Mouse (Mus musculus) embryonic facial prominence, embryonic 14.5 days (tissue): ENCODE measurements around the gene Otud4. TPM values are rescaled to one million over a fixed set of nuclear protein-coding genes. Genes with fewer than 3 reads are reported as not detected.
"Not testable (repeated sequence)": the region's sequence is repeated elsewhere in the genome, so short reads cannot be mapped to it uniquely, and the experiment has no call there.

Experiments
- ATAC-seq: fragments of 200-750 bp; cut with Nextera tagmentation; 2 replicates; pipeline ENCODE4 v1.8.0; 2017; ENCODE audit warnings: low read depth, moderate number of reproducible peaks, moderate TSS enrichment
- DNase-seq: peaks from one replicate; pipeline ENCODE4 v3.0.0-alpha.2; 2015; ENCODE audit warnings: low spot score
- H3K27ac ChIP-seq: fragments of 300-500 bp; sonication (generic); replicated peaks from 2 replicates; pipeline ENCODE4 v1.5.1; 2014; ENCODE audit warnings: low read depth, mild to moderate bottlenecking, low read length, moderate library complexity
- H3K27me3 ChIP-seq: fragments of 300-500 bp; sonication (generic); replicated peaks from 2 replicates; pipeline ENCODE4 v1.6.1; 2014; ENCODE audit warnings: low read length; ENCODE audit not compliant: control insufficient read depth, insufficient read depth
- H3K36me3 ChIP-seq: fragments of 300-500 bp; sonication (generic); 2 replicates; pipeline ENCODE4 v1.6.1; 2014; ENCODE audit warnings: low read length, mixed read lengths; ENCODE audit not compliant: control insufficient read depth, insufficient read depth
- H3K4me1 ChIP-seq: fragments of 300-500 bp; sonication (generic); 2 replicates; pipeline ENCODE4 v1.6.1; 2014; ENCODE audit warnings: antibody characterized with exemption, low read length; ENCODE audit not compliant: control insufficient read depth, insufficient read depth
- H3K4me2 ChIP-seq: fragments of 300-500 bp; sonication (generic); 2 replicates; pipeline ENCODE4 v1.6.1; 2014; ENCODE audit warnings: low read depth, mild to moderate bottlenecking, low read length, moderate library complexity, mixed read lengths
- H3K4me3 ChIP-seq: fragments of 300-500 bp; sonication (generic); 2 replicates; pipeline ENCODE4 v1.5.1; 2014; ENCODE audit warnings: low read depth, mild to moderate bottlenecking, low read length
- H3K9ac ChIP-seq: fragments of 300-500 bp; sonication (generic); 2 replicates; pipeline ENCODE4 v1.6.1; 2014; ENCODE audit warnings: low read depth, mild to moderate bottlenecking, low read length, moderate library complexity, mixed read lengths
- H3K9me3 ChIP-seq: fragments of 300-500 bp; sonication (generic); 2 replicates; pipeline ENCODE4 v1.6.1; 2016; ENCODE audit warnings: low read length; ENCODE audit not compliant: control insufficient read depth
- WGBS: fragments of 180-500 bp; shearing (Covaris S2); extraction: QIAGEN DNeasy Blood & Tissue Kit; methylation state at CpG from one replicate; pipeline ENCODE4 v1.1.7; 2014; 5-methylcytosine and 5-hydroxymethylcytosine counted together
- polyA plus RNA-seq: library from polyadenylated mRNA; unstranded; fragments of >200 nt; fragmentation: Nextera tagmentation; extraction: Ambion mirVana; gene quantifications from 2 replicates; pipeline ENCODE4 v1.2.1, GENCODE M21; 2014

The Otud4 gene
- polyA plus RNA-seq, 1 experiment from 2014 or later: 24.0 TPM

DNA sequence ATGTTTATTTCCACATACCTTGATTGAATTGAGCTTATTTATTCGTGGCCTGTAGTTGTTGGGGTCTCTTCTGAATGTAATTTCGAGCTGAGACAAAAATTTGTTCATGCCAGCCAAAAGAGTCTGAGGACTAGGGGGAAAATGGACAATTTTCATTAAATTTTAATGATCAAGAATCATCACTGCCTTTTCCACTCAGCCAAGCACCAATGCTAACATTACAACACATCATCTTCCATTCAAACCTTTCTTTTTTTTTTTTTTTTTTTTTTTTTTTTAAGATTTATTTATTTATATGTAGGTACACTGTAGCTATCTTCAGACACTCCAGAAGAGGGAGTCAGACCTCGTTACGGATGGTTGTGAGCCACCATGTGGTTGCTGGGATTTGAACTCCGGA lies 46.5 kb downstream of the Otud4 start:
- not testable (repeated sequence) for H3K4me2 ChIP-seq, H3K27ac ChIP-seq, H3K4me1 ChIP-seq, H3K9me3 ChIP-seq, H3K9ac ChIP-seq, DNase-seq, ATAC-seq, H3K27me3 ChIP-seq, H3K4me3 ChIP-seq
- peaks cover 82% of the 10 kb centered on the region for H3K36me3 ChIP-seq
- WGBS: 89% methylated on average over 5 of the region's 5 CpGs

DNA sequence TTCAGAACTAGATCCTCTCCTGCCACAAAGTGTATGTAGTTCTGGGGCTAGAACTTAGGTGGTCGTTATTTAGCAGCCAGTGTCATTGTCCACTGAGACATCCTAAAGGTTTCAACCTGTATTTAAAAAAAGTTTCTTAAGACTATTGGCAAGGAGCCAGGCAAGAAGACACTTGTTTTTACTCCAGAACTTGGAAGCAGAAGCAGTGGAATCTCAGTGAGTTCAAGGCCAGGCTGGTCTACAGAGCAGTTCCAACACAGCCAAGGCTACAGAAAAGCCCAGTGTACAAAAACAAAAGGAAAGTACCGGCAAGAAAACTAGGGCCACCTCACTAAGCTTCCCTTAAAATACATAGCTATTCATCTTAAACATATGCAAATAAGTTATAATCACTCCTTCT lies 53.1 kb downstream of the Otud4 start:
- no peaks in the 10 kb centered on the region for H3K4me1 ChIP-seq
- peaks cover 83% of the 10 kb centered on the region for H3K36me3 ChIP-seq
- no peak overlapping the region for H3K4me3 ChIP-seq
- no peaks in the 10 kb centered on the region for H3K27me3 ChIP-seq
- H3K9me3 ChIP-seq: no peaks in the 10 kb centered on the region
- 75% methylated on average over 2 of the region's 2 CpGs for WGBS
- no peak overlapping the region for H3K9ac ChIP-seq
- ATAC-seq: no peak
- no peak overlapping the region for H3K4me2 ChIP-seq
- DNase-seq: no peak
- H3K27ac ChIP-seq: no peak overlapping the region

DNA sequence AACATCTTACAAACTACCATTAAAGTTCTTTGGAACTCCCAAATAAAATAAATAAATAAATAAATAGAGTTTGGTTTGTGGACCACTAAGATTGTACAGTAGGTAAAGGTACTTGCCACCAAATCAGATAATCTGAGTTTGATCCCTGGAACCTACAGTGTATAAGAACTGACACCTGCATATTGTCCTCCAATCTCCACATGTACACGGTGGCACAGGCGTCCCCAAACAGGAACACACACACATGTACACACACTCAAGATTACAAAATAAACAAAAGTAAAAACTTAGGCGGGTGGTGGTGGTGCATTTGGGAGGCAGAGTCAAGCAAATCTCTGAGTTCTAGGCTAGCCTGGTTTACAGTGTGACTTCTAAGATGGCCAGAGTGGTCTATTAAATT lies 67.3 kb downstream of the Otud4 start:
- no peak overlapping the region for H3K4me2 ChIP-seq
- no peak for ATAC-seq
- peaks cover 3% of the 10 kb centered on the region; the same call in 1 of the 2 replicates for H3K4me1 ChIP-seq
- H3K27ac ChIP-seq: no peak overlapping the region
- DNase-seq: no peak
- H3K9me3 ChIP-seq: no peaks in the 10 kb centered on the region
- H3K4me3 ChIP-seq: no peak overlapping the region
- 97% methylated on average over 3 of the region's 3 CpGs for WGBS
- peaks cover 53% of the 10 kb centered on the region for H3K36me3 ChIP-seq
- no peak overlapping the region for H3K9ac ChIP-seq
- no peaks in the 10 kb centered on the region for H3K27me3 ChIP-seq

DNA sequence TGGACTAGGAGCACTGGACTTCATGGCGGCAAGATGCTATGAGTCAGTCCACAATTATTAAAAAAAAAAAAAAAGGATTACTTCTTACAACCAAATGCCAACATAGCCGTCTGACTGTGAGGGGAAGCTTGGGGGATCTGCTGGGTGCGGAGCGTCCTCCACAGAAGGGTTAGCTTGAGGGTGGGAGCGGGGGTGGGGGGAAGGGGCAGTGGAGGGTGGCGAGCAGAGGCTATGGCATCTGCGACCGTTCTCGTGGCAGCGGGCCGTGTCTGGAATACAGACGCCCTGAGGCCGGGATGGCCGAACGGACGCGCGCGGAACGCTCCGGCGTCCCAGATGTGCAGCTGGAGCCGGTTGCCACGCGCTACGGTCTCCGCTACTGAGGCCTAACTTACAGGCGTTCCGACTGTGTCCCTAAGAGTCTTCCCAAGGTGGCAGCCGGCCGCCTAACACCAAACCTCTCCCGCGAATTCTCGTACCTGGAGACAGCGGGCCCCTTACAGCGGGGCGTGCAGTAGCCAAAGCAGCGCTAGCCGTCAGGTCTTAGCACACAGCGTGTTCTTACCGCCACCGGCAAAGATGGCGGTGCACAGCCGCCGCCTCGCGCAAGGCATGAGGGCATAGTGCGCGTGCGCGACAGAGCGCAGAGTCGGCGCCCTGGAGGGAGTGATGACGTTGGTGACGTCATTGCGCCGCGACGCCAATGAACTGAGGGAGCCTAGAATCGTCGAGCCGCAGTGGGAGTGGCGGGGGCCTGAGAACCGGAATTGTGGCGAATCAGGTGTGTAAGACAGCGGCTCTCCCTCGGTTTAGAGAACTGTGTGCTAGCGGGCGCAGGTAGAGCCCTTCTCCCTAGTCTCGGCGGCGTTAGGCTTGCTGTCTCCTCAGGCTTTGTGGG lies 71.9 kb downstream of the Otud4 start, which contains the start of the genes Abce1 and Anapc10:
Gene Abce1, minus strand, starts transcription at position 677 of the 898 bp plus-strand sequence.
Gene Anapc10, plus strand, starts transcription at position 757 of the 898 bp plus-strand sequence.
- ATAC-seq (peak; percentile 98), DNase-seq (peak; percentile 98)
- Histone ChIP-seq H3K4me1 (peaks cover 3% of the 10 kb centered on the region; the same call in 1 of the 2 replicates), H3K9ac (peak within 1 kb of the TSS; percentile 87), H3K27ac (peak within 1 kb of the TSS; percentile 88), H3K27me3 (no peaks in the 10 kb centered on the region), H3K4me3 (peak within 1 kb of the TSS; percentile 94), H3K9me3 (no peaks in the 10 kb centered on the region), H3K4me2 (peak within 1 kb of the TSS; percentile 84), H3K36me3 (peaks cover 18% of the 10 kb centered on the region)
- under 1% methylated on average over 52 of the region's 73 CpGs for WGBS

DNA sequence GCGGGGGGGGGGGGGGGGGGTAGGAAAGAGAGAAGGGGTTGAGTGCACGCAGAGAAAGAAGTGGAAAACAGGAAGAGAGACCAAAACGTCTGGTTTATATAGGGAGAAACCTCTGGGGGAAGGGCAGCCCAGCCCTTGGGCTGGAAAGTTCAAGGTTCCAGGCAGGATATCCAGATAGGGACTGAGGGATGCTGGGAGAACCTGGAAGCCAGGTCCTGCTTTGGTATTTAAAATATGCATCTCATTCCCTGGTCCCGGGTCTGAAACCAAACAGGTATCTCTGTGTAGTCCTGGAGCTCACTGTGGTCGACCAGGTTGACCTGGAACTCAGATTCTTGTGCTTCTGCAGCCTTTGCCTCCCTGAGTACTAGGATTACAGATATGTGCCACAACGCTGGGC lies 73.3 kb downstream of the Otud4 start:
- ATAC-seq (no peak), DNase-seq (no peak)
- H3K9me3 ChIP-seq: no peaks in the 10 kb centered on the region
- peak overlapping the region; percentile 66 for H3K4me2 ChIP-seq
- 50% methylated on average over 5 of the region's 6 CpGs for WGBS
- H3K4me3 ChIP-seq: peak overlapping the region; percentile 94; the same call in 1 of the 2 replicates
- H3K9ac ChIP-seq: 0 out of 2 replicates have a peak overlapping the region, but pooled peaks have one; percentile 25
- no peak overlapping the region for H3K27ac ChIP-seq
- H3K27me3 ChIP-seq: no peaks in the 10 kb centered on the region
- H3K36me3 ChIP-seq: peaks cover 19% of the 10 kb centered on the region
- peaks cover 3% of the 10 kb centered on the region; the same call in 1 of the 2 replicates for H3K4me1 ChIP-seq

DNA sequence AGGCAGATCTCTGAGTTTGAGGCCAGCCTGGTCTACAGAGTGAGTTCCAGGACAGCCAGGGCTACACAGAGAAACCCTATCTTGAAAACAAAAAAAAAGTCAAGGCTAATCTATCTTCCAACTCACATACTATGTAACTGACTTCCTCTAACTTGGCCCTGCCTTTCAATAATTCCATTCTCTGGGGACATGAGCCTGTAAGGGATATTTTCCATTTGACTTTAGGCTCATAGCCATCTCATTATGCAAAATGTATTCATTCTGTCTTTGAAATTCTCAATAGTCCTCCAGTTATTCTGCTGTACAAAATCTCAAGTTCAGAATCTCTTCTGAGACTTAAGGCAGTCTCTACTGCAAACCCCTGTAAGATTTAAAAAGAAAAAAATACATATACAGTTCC lies 82.1 kb downstream of the Otud4 start:
- Histone ChIP-seq H3K4me2 (no peak overlapping the region), H3K4me1 (no peaks in the 10 kb centered on the region), H3K27me3 (no peaks in the 10 kb centered on the region), H3K9ac (no peak overlapping the region), H3K27ac (no peak overlapping the region), H3K4me3 (no peak overlapping the region), H3K36me3 (peaks cover 57% of the 10 kb centered on the region), H3K9me3 (no peaks in the 10 kb centered on the region)
- ATAC-seq (no peak), DNase-seq (no peak)

DNA sequence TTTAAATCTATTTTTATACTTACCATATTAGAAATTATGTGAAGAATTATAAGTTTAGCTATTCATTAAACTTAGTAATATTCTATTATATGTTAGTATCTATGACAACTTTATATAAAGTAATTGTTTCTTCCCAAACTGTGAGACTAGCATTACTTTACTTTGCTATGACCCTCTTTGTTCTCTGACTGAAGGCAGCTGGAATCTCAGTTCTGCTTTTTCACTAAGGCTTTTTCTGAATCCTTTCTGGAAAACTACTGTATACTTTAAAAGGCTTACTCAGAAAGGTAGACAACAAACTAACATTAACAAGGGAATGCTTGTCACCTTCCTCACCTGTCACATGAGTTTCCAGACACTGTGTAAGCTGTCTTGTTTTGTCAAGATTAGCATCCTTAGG lies 83.9 kb downstream of the Otud4 start:
- no peak overlapping the region for H3K27ac ChIP-seq
- H3K27me3 ChIP-seq: no peaks in the 10 kb centered on the region
- DNase-seq (no peak), ATAC-seq (no peak)
- no peaks in the 10 kb centered on the region for H3K4me1 ChIP-seq
- no peak overlapping the region for H3K4me3 ChIP-seq
- H3K36me3 ChIP-seq: peaks cover 45% of the 10 kb centered on the region
- H3K9me3 ChIP-seq: no peaks in the 10 kb centered on the region
- H3K9ac ChIP-seq: no peak overlapping the region
- H3K4me2 ChIP-seq: no peak overlapping the region

DNA sequence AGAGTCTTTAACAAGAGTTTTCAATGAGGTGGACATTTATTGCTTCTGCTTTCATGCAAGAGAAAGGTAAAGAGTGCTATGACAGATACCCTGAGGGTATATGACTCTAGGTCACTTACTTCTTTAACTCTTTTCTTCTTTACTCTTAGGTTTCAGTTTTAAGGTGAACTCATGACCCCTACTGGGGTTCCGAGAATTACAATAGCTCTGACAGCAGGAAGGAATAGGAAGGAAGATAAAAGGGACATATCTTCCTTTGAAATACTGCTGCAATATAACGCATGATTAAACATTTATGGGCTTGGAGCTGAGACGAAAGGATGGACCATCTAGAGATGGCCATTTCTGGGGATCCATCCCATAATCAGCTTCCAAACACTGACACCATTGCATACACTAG lies 85.2 kb downstream of the Otud4 start:
- 66% methylated on average over 3 of the region's 3 CpGs for WGBS
- Histone ChIP-seq H3K36me3 (peaks cover 43% of the 10 kb centered on the region), H3K4me3 (no peak overlapping the region), H3K27me3 (no peaks in the 10 kb centered on the region), H3K4me2 (no peak overlapping the region), H3K4me1 (no peaks in the 10 kb centered on the region), H3K27ac (no peak overlapping the region), H3K9ac (no peak overlapping the region), H3K9me3 (no peaks in the 10 kb centered on the region)
- ATAC-seq (no peak), DNase-seq (no peak)
